Comparison of ENCODE assay signal across 14 mouse cellular contexts in the genomic region with DNA sequence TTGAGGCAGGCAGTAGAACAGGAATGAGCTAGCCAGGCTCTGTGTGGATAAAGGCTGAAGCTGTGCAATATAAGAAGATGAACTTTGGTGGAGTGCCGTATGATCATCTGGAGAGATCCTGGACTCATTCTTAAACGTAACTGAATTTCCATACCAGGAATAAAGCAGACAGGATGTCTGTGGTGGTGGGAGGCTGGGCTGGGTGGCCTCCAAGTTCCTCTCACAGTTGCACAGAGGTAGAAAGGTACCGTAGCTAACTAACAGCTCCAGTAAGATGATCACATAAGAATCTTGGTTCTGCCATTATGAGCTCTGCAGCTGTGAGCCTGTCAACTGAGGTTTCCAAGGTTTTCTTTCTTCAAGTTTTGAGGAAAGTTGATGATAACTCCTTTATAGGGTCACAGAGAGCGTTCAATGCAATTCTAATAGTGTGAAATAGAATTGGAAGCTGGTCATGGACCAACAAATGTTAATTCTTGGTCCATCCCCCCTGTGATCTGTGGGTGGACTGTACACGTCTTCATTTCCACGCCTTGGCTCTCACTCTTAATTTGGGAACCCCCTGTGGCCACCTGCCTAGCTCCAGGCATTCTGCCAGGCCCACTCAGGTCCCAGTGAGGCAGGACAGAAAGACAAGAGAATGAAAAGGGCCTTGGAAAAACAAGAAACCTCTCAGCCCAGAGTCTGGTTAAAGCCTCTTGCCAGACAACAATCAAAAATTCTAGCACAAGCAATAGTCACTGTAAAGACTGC.
"Had no signal": no experiment of that assay in that cellular context is flagged by ENCODE, and none has a peak within 500 bp of the region (broad histone marks: within the 10 kb centered on the region; RNA-seq: fewer than 3 reads in every experiment).

No protein-coding gene starts in this region.

- H3K36me3 ChIP-seq: limb, embryonic 15.5 days; liver, embryonic 12.5 days had no signal

- H3K4me3 ChIP-seq: left cerebral cortex, adult 2 months; limb, embryonic 15.5 days; liver, embryonic 12.5 days; neural tube, embryonic 13.5 days had no signal

- H3K27ac ChIP-seq: left cerebral cortex, adult 2 months; limb, embryonic 15.5 days; liver, embryonic 12.5 days; neural tube, embryonic 13.5 days had no signal

- H3K27me3 ChIP-seq: limb, embryonic 15.5 days; liver, embryonic 12.5 days; neural tube, embryonic 13.5 days had no signal

- H3K9me3 ChIP-seq: limb, embryonic 15.5 days; liver, embryonic 12.5 days; neural tube, embryonic 13.5 days had no signal

- H3K4me2 ChIP-seq: limb, embryonic 15.5 days; liver, embryonic 12.5 days; lung, embryonic 14.5 days; midbrain, embryonic 11.5 days; neural tube, embryonic 13.5 days had no signal

- H3K9ac ChIP-seq: limb, embryonic 15.5 days; liver, embryonic 12.5 days; lung, embryonic 14.5 days; neural tube, embryonic 13.5 days had no signal

- ATAC-seq: liver, embryonic 12.5 days had no signal

- H3K4me1 ChIP-seq: limb, embryonic 15.5 days; liver, embryonic 12.5 days had no signal

- DNase-seq: kidney, adult 8-10 months; kidney, postnatal 25 days; lung, embryonic 14.5 days; lung, postnatal 10 days; lung, postnatal 4 days; retina, postnatal 1 day; right cerebral cortex, postnatal 4 days; spleen, adult 18-20 months; thymus, postnatal 36 days had no signal
